Mouse (Mus musculus) left cerebral cortex, postnatal 36 days (tissue): ENCODE data around the gene Slc44a5. TPM values are rescaled to one million over a fixed set of nuclear protein-coding genes. Genes with fewer than 3 reads are reported as not detected.
"Not testable (repeated sequence)": the region's sequence is repeated elsewhere in the genome, so short reads cannot be mapped to it uniquely, and the experiment has no call there.

Source experiments
- DNase-seq, 2 experiments: peaks; one replicate each; pipeline ENCODE4 v3.0.0; 2021 to 2022; ENCODE audit warnings: low spot score in 2 of 2, mixed read lengths in 1 of 2
- intact Hi-C: fragments of 180-260 bp; cut with DNase I; formaldehyde crosslinking; loops from one replicate; pipeline ENCODE4 v1.15.1; 2025
- total RNA-seq, 2 experiments: library from RNA; stranded (reverse); gene quantifications; 2 replicates each; pipeline ENCODE4 v1.2.3; 2021

Gene Slc44a5
- total RNA-seq, 2 experiments from 2014 or later, result 8.2 to 9.6 TPM

- intact Hi-C loops, result no loop called here
- DNase-seq, result no peak
These were observed 11.4 kb upstream of the Slc44a5 start for GRCm38 (mm10) chr3:153961632-153962389.

GRCm38 (mm10) chr3:153967447-153967846 lies 5.8 kb upstream of the Slc44a5 start:
- intact Hi-C loops, result no loop called here

GRCm38 (mm10) chr3:153968549-153968948 lies 4.7 kb upstream of the Slc44a5 start:
- peak in 1 of 2 experiments; percentile 12 for DNase-seq
- intact Hi-C loops, result no loop called here

More at GRCm38 (mm10) chr3:153967447-153967846, 5.8 kb upstream of the Slc44a5 start:
- no peak for DNase-seq

GRCm38 (mm10) chr3:153969451-153969850 lies 3.8 kb upstream of the Slc44a5 start:
- intact Hi-C loops, result no loop called here
- DNase-seq, result no peak

- intact Hi-C loops, result no loop called here
- peak in 1 of 2 experiments; percentile 24 for DNase-seq
These were observed 919 bp downstream of the Slc44a5 start for GRCm38 (mm10) chr3:153973949-153974760.

GRCm38 (mm10) chr3:153975060-153975459 lies 1.8 kb downstream of the Slc44a5 start:
- intact Hi-C loops, result no loop called here
- no peak for DNase-seq

- intact Hi-C loops, result no loop called here
- DNase-seq, result no peak
These were observed 2.6 kb downstream of the Slc44a5 start for GRCm38 (mm10) chr3:153975791-153976190.

- intact Hi-C loops, result no loop called here
- no peak for DNase-seq
These were observed 7.4 kb downstream of the Slc44a5 start for GRCm38 (mm10) chr3:153980611-153981010.

- no peak for DNase-seq
- intact Hi-C loops, result no loop called here
These were observed 11.4 kb downstream of the Slc44a5 start for GRCm38 (mm10) chr3:153984428-153985340.

- intact Hi-C loops, result no loop called here
- no peak for DNase-seq
These were observed 26.7 kb downstream of the Slc44a5 start for GRCm38 (mm10) chr3:153999797-154000528.

- DNase-seq, result no peak
- intact Hi-C loops, result no loop called here
These were observed 28.1 kb downstream of the Slc44a5 start for GRCm38 (mm10) chr3:154001348-154001747.

GRCm38 (mm10) chr3:154046876-154047275 lies 73.6 kb downstream of the Slc44a5 start:
- no peak for DNase-seq

GRCm38 (mm10) chr3:154053331-154053730 lies 80.1 kb downstream of the Slc44a5 start:
- intact Hi-C loops, result no loop called here
- DNase-seq, result no peak

More at GRCm38 (mm10) chr3:154046876-154047275, 73.6 kb downstream of the Slc44a5 start:
- intact Hi-C loops, result no loop called here

GRCm38 (mm10) chr3:154057464-154057863 lies 84.2 kb downstream of the Slc44a5 start:
- intact Hi-C loops, result no loop called here
- no peak for DNase-seq

- intact Hi-C loops, result no loop called here
- no peak for DNase-seq
These were observed 85.0 kb downstream of the Slc44a5 start for GRCm38 (mm10) chr3:154058200-154058599.

GRCm38 (mm10) chr3:154071989-154072388 lies 98.8 kb downstream of the Slc44a5 start:
- intact Hi-C loops, DNase-seq: not testable (repeated sequence)

- DNase-seq, result no peak
- intact Hi-C loops, result no loop called here
These were observed 102.5 kb downstream of the Slc44a5 start for GRCm38 (mm10) chr3:154075749-154076148.

- no peak for DNase-seq
- intact Hi-C loops, result no loop called here
These were observed 108.5 kb downstream of the Slc44a5 start for GRCm38 (mm10) chr3:154081687-154082086.

- intact Hi-C loops, result no loop called here
- no peak for DNase-seq
These were observed 109.0 kb downstream of the Slc44a5 start for GRCm38 (mm10) chr3:154082241-154082640.
